Mouse (Mus musculus): ENCODE results near the gene Cyp1a1.

The Cyp1a1 gene

GRCm38 (mm10) chr9:57655749-57656148 is 32.0 kb upstream of the Cyp1a1 start:
- DNase-seq (ENCODE audit: extremely low read depth, insufficient read length, low spot score), result peak; percentile 62

GRCm38 (mm10) chr9:57656631-57657350 is 30.9 kb upstream of the Cyp1a1 start:
- DNase-seq (ENCODE audit: extremely low read depth, insufficient read length, low spot score), result peak; percentile 13

GRCm38 (mm10) chr9:57657843-57658242 is 29.9 kb upstream of the Cyp1a1 start:
- DNase-seq (ENCODE audit: extremely low read depth, insufficient read length, low spot score), result no peak

GRCm38 (mm10) chr9:57658970-57659369 is 28.8 kb upstream of the Cyp1a1 start:
- DNase-seq (ENCODE audit: extremely low read depth, insufficient read length, low spot score), result no peak

DNA sequence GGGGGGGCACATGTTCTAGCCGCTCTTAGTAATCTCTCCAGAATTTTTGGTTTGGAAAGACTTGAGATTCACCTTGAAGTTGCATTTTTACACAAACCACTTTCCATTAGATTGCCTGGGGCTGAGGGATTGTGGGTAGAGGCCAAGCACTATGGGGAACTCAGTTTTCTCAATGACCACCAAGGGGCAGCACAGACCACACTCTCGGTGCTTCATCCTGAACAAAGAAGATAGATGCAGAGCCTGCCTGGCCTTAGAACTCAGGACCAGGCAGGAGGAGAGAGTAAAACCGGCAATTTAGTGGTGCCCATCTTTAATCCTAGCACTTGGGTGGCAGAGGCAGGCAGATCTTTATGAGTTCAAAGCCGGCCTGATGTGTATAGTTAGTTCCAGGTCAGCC is 28.0 kb upstream of the Cyp1a1 start:
- DNase-seq (ENCODE audit: extremely low read depth, insufficient read length, low spot score), result peak; percentile 35

DNA sequence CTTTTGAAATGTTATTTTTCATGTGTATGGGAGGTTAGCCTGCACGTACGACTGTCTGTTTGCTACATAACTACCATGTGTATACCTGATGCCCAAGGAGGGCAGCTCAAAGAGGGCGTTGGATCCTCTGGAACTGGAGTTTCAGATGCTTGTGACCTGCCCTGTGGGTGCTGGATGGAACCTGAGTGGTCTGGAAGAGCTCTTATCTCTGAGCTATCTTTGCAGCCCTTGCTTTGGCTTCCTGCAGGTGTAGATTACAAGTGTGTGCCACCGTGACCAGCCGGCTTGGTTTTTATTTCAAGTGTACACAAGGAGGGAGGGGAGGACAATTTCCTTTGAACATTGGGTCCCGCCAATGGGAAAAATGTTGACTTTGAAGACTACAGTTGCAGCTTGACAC is 27.2 kb upstream of the Cyp1a1 start:
- DNase-seq (ENCODE audit: extremely low read depth, insufficient read length, low spot score), result no peak

GRCm38 (mm10) chr9:57661552-57661951 is 26.2 kb upstream of the Cyp1a1 start:
- no peak for DNase-seq (ENCODE audit: extremely low read depth, insufficient read length, low spot score)

- DNase-seq (ENCODE audit: extremely low read depth, insufficient read length, low spot score), result no peak
Observed at GRCm38 (mm10) chr9:57664616-57665015, 23.1 kb upstream of the Cyp1a1 start.

GRCm38 (mm10) chr9:57666536-57666935 is 21.2 kb upstream of the Cyp1a1 start:
- DNase-seq (ENCODE audit: extremely low read depth, insufficient read length, low spot score), result no peak

DNA sequence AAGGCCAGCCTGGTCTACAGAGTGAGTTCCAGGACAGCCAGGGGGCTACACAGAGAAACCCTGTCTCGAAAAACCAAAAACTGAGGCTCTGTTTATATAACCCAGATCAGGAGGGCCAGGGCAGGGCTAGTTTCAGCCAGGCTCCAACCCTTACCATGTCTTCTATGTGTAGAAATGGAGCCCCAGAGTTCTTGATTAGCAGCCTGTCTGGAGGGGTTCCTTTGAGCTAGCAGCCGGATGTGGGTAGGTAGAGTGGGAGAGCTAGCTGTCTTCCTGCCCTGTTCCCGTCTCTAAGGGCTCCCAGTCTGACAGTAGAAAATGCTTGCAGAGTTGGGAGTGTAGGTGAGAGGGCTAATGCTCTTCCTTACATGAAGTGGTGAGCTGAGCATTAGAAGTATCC is 20.6 kb upstream of the Cyp1a1 start:
- DNase-seq (ENCODE audit: extremely low read depth, insufficient read length, low spot score), result no peak

- no peak for DNase-seq (ENCODE audit: extremely low read depth, insufficient read length, low spot score)
Observed at GRCm38 (mm10) chr9:57667817-57668216, 19.9 kb upstream of the Cyp1a1 start.

GRCm38 (mm10) chr9:57668277-57668676 is 19.5 kb upstream of the Cyp1a1 start:
- no peak for DNase-seq (ENCODE audit: extremely low read depth, insufficient read length, low spot score)

DNA sequence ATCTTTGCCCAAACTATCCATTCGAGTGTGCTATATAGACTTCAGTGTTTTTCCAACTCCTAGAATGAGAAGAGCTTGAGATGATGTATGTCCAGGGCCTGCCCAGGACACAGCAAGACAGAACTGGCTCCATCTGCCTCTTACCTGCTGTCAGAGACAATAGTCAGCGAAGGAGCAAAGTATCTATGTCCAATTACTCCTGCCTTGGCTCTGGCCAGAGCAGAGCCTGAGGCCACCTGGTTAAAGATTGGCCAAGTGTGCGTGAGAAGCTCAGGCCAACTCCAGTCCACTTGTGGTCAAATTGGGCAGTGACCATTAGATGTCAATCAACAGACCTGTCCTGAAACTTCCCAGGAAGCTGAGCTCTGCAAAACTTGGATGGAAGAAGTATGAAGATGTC is 18.2 kb upstream of the Cyp1a1 start:
- DNase-seq (ENCODE audit: extremely low read depth, insufficient read length, low spot score), result no peak

- DNase-seq (ENCODE audit: extremely low read depth, insufficient read length, low spot score), result no peak
Observed at GRCm38 (mm10) chr9:57671037-57671436, 16.7 kb upstream of the Cyp1a1 start.

DNA sequence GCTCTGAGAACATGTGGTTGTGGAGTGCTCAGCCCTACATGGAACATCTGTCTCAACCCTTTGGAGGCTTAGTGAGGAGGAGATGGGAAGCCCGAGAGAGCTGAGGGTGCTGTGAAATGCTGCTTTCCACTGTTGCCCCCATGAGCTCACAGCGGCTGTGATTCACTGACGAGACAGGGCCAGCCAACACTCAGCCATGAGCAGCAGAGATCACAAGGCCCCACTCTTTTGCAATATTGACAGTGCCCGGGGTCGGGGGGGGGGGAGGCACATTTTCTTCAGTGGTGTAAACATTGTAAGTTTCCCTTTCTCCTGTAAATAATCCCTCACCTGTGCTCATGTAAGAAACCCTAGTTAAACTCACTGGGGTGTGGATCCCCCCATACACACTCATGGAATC is 16.2 kb upstream of the Cyp1a1 start:
- no peak for DNase-seq (ENCODE audit: extremely low read depth, insufficient read length, low spot score)

DNA sequence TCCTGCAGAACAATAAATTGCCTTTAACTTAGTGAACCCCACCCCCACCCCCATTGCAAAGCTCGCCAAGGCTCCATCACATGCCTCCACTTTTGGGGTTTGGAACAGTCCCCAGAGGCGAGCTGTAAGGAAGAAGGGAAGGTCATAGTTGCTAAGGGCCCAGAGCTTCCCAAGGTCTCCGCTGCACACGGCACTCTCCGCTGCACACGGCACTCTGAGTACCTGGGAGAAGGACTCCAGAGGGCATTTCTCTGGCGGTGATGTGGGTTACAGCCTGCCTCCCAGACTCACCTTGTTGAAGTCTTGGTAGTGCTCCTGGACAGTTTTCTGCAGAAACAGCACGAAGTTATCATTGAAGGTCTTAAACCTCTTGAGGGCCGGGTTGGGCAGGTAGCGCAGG is 6.3 kb upstream of the Cyp1a1 start:
- no peak for DNase-seq (ENCODE audit: extremely low read depth, insufficient read length, low spot score)

DNA sequence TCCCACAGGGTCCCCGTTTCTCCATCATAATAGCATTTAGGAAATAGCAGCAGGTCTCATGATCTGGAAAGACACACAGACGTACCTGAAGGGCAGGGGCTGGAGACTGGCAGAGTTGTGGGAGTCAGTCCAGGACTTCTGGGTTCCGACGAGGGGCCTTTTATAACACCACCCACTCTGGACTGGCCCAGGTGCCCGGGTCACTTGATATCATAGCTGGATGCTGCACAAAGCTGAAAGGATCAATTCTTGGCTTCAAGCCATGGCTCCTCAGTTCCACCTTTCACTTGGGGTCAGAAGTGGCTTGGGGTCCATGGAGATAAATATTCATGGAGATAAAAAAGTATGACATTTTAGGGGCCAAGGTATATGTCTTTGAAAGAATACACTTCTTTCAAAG is 4.2 kb upstream of the Cyp1a1 start, which contains the start of gene Cyp1a2:
Gene Cyp1a2, minus strand, starts transcription at position 184 of the 400 bp plus-strand sequence.
- no peak for DNase-seq (ENCODE audit: extremely low read depth, insufficient read length, low spot score)

GRCm38 (mm10) chr9:57686011-57686410 is 1.7 kb upstream of the Cyp1a1 start:
- no peak for DNase-seq (ENCODE audit: extremely low read depth, insufficient read length, low spot score)

GRCm38 (mm10) chr9:57688158-57688557 is 430 bp downstream of the Cyp1a1 start:
- no peak for DNase-seq (ENCODE audit: extremely low read depth, insufficient read length, low spot score)

- no peak for DNase-seq (ENCODE audit: extremely low read depth, insufficient read length, low spot score)
Observed at GRCm38 (mm10) chr9:57688606-57689005, 878 bp downstream of the Cyp1a1 start.

DNA sequence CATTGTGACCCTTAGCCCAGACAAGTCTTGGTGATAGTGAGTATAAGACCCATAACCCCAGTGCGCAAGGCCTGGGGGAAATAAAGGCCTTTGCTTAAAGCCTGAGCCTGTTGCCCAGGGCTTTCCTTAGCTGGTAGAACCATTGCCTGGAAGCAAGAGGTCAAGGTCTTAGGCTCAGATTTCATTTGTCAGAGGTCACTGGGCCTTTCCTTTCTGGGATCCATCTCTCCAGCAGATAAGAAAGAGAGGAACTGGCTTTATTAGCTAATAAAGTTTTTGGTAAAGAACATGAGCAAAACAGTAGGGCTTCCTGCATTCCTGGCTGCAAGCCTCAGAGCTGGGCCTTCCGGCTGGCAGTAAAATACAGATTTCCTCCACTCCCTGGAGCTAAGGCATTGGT is 6.4 kb downstream of the Cyp1a1 start:
- DNase-seq (ENCODE audit: extremely low read depth, insufficient read length, low spot score), result no peak

DNA sequence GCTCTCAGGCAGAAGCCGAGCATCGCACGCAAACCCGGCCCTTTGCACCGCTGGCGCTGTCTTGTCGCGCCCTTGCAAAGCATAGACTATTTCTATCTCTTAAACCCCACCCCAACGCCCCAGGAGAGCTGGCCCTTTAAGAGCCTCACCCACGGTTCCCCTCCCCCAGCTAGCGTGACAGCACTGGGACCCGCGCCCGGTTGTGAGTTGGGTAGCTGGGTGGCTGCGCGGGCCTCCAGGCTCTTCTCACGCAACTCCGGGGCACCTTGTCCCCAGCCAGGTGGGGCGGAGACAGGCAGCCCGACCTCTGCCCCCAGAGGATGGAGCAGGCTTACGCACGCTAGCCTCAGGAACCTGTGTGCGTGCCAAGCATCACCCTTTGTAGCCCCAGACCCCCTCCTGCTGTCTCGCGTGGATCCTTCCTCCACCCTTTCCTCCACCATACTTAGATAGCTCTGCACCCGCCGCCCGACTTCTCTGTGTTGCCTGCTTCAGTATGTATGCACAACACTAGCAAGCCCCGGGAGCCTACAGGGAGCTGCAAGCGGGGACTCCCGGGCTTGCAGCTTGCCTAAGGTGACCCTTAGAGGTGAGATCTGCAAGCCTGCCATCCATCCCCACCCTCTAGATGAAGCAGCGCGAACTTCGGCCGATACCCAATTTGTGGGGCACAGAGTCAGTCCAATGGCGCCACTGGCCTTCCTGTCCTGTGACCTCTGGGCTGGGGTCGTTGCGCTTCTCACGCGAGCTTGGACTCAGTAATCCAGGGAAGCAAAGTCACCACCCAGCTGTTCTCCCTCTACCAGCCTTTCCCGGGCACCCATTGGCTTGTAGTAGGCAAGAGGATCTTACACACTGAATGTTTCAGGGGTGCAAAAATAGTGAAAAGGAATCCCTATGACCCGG is 8.9 kb downstream of the Cyp1a1 start:
- DNase-seq (ENCODE audit: extremely low read depth, insufficient read length, low spot score), result no peak

Data from 3134 (cell line).